Mouse (Mus musculus) cortical plate, adult 2 months (tissue): ENCODE results near the gene Edem1.

Experiments
- CTCF ChIP-seq: fragments of 200-500 bp; IDR thresholded peaks from 2 replicates; pipeline ENCODE4 v1.5.1; 2011; ENCODE audit warnings: mild to moderate bottlenecking, control low read depth, low read length; ENCODE audit not compliant: insufficient read depth; ENCODE audit errors: extremely low read depth
- POLR2A ChIP-seq: fragments of 200-500 bp; IDR thresholded peaks from 2 replicates; pipeline ENCODE4 v1.6.1; 2011; ENCODE audit warnings: mild to moderate bottlenecking, low read length, control low read depth; ENCODE audit not compliant: insufficient read depth; ENCODE audit errors: extremely low read depth

DNA sequence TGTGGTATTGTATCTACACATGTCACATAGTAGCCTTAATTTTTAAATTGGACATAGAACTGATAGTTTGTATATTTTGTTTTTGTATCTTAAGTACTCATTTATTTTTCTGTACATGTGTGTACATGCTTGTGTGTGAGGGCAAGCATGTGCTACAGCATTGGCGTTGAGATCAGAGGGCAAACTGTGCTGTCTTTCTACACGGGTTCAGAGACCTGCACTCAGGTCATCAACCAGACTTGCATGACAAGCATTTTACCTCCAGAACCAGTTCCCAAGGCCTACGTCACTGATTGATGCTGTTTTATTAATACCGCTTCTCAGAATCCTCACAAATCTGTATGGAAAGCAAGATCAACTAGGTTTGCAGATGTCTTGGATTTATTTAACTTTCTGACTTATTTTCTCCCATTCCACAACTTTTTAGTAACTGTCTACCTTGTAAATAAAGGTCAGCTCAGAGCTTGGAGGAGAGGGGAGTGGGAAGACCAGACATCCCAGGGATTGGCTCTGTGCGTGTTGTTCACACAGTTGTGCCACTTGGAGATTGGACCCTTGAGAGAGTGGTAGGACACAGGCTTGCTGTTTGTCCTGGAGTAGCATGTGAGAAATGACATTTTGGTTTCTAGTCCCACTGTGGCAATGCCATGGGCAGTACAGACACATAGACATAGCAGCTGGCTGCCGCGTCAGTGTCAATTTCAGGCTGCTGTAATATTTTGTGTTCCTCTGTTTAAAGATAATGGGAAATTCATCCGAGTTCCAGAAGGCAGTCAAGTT, 12.6 kb downstream of the Edem1 start:
- TF ChIP-seq POLR2A (no peak), CTCF (no peak)
